Mouse (Mus musculus): ENCODE measurements at regions not wholly inside any gene's neighbourhood (a gene's known extent, or its start where the extent isn't known, plus 50 kb on each side); places are given as distances from the start of the nearest gene placed in this dataset.

DNA sequence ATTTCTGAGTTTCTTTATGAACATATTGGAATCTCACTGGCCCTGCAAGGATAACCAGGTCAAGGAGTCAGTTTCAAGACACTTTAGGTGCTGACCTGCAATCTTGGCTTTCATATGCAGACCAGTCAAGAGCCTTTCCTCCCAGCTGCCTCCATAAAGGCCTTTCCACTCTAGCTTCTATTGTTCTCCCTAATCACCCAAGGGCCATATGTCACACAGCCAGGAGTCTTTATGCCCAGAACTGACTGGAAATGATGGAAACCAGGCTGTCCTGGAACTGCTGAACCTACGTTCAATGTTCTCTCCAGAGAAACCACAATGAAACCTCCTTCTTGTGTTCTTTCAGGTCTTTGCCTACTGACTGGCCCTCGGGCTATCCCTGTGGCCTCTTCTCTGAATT is 852.7 kb upstream of the Gm5150 start:
- TF ChIP-seq CTCF (IDR thresholded peaks at IDR 0.05; ENCODE audit: borderline replicate concordance, extremely low read depth, insufficient read depth, insufficient read length): no peak
- no peak for TF ChIP-seq POLR2A (IDR thresholded peaks at IDR 0.05; ENCODE audit: borderline replicate concordance, extremely low read depth, insufficient read depth, insufficient read length, poor library complexity, severe bottlenecking)
